Mouse (Mus musculus) ovary, adult 18-20 months (tissue): ENCODE data around the gene Vax2.

Experiments
- DNase-seq: peaks from one replicate; pipeline ENCODE4 v3.0.0; 2022; ENCODE audit warnings: low spot score, mixed read lengths

Gene Vax2

DNA sequence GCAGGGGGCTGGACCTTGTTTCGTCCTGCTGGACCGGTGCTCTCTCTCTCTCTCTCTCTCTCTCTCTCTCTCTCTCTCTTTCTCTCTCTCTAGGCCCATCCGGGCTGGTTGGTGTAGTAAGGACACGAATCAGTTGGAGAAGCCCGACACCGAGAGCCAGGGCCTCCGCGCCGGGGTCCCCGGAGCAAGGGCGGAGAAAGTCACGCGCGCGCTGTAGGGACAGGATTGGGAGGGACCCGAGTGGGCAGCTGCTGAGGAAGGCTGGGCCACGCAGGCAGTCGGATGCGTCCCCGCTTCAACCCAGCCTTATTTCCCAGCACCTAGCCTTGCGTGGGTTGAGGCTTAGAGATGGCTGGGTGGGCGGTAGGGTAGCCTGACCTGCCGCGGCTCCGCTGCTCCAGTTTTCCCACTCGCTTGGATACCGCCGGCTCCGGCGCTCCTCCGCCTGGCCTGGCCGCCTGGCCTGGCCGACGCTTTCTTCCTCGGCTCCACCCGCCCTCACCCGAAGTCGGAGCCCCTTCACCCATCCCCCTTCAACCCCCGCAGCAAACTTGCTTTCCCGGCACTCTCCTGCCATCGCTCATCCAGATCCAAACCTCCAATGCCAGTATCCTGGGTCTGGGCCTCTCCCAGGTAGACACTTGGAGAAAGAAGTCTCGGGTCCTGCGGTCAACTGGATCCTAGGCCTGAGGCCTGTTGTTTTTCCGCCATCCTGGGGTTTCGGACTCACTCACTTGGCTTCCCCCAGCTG is 836 bp downstream of the Vax2 start:
- DNase-seq, result no peak

GRCm38 (mm10) chr6:83713271-83714136 is 2.4 kb downstream of the Vax2 start:
- no peak for DNase-seq

- DNase-seq, result no peak
These were observed 3.4 kb downstream of the Vax2 start for GRCm38 (mm10) chr6:83714221-83715123.

GRCm38 (mm10) chr6:83715461-83716196 is 4.6 kb downstream of the Vax2 start:
- DNase-seq, result no peak

- no peak for DNase-seq
These were observed 6.0 kb downstream of the Vax2 start for GRCm38 (mm10) chr6:83717026-83717425.

- DNase-seq, result no peak
These were observed 11.5 kb downstream of the Vax2 start for GRCm38 (mm10) chr6:83722526-83722925.

DNA sequence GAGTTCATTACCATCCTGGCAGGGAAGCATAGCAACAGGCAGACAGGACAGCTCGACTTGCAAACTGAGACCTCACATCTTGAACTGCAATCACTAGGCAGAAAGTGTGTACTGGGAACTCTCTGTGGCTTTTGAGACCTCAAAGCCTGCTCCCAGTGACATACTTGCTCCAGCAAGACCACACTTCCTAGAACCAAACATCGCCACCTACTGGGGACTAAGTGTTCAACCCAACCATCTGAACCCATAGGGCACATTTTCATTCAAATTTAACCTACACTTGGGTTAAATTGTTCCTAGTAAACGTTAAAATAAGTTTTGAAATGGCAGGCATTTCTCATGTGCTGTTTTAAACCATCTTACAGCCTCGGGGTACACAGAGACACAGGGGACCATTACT is 16.1 kb downstream of the Vax2 start:
- no peak for DNase-seq

- DNase-seq, result no peak
These were observed 17.4 kb downstream of the Vax2 start for GRCm38 (mm10) chr6:83728488-83728887.

DNA sequence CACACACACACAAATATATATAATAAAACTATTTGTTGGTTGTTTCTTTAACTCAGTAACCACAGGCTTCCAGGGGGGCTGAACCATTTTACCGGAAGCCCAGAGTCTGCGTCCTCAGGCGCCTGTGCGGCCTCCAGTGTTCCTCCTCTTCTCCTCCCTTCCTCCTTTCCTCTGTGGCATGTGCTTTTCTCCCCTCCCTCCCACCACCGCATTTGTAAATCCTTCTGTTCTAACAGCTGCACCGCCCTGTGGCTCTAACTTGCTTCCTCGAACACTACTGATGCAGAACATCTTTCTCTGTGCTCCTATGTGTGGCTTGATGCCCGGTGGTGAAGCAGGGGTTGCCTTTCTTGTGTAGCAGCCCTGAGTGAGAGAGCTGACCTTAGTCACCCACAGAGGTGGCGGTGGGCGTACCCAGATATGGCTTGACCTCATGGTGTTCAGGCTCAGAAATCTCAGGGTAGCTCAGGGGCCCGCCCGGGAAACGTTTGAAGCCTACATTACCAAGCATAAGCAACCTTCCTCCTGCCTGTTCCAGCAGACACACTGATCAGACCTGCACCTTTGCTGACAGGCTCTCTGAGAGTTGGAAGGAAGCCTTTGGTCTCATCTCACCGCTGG is 18.4 kb downstream of the Vax2 start:
- DNase-seq, result no peak

DNA sequence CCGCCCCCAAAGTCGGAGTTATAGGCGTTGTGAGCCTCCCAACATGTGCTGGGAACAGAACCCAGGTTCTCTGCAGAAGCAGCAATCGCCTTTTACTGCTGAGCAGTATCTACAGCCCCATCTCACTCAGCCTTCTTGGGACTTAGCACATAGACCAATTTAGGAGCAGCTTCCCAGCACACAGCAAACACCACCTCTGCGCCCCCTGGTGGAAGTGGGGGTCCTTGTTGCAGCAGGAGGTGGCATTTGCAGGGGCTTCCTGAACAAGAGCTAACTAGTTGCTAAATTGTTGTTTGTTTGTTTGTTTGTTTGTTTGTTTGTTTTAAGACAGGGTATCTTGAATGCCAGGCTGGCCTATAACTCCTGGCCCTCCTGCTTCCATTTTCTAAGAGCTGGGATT is 20.1 kb downstream of the Vax2 start:
- no peak for DNase-seq

GRCm38 (mm10) chr6:83737311-83737710 is 26.2 kb downstream of the Vax2 start:
- no peak for DNase-seq

DNA sequence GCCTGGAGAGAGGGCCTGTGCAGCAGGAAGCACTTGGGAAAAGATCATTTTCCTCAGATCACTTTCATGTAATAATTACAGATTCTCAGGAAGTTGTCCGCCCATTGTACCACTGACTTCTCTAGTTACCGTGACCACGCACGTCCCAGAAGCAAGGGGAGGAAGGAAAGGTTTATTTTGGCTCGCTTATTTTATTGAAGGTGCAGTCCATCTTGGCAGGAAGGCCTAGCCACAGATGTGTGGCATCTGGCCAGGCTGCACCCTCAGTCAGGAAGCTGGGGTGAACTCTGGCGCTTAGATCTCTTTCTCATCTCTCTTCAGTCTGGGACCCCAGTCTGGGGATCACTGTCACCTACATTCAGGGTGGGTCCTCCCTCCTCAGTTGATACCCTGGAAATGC is 27.5 kb downstream of the Vax2 start:
- DNase-seq, result no peak

- no peak for DNase-seq
These were observed 31.7 kb downstream of the Vax2 start, which contains the start of gene Atp6v1b1 for GRCm38 (mm10) chr6:83742761-83743160. Gene Atp6v1b1 (plus strand): TSS chr6:83742990.

- DNase-seq, result no peak
These were observed 32.1 kb downstream of the Vax2 start for GRCm38 (mm10) chr6:83743212-83743611.

DNA sequence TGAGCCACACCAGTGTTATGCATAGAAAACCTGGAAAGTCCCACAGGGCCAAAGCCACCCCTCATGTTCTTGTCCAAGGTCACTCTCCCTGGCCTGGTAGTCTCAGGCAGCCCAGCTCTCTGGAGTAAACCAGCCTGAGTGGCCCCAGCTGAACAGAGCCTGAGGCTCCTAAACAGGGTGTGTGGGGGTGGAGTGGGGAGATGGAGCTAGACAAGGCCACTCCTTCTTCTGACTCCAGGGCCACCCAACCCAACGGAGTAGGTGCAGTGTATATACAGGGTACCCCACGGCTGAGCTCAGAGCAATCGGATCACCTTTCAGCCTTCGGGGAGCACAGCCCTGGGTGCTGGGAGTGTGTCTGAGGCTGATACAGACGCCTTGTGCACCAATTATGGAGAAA is 33.1 kb downstream of the Vax2 start:
- no peak for DNase-seq

GRCm38 (mm10) chr6:83744557-83744956 is 33.5 kb downstream of the Vax2 start:
- DNase-seq, result no peak

GRCm38 (mm10) chr6:83745466-83745865 is 34.4 kb downstream of the Vax2 start:
- no peak for DNase-seq

- DNase-seq, result no peak
These were observed 38.2 kb downstream of the Vax2 start for GRCm38 (mm10) chr6:83749286-83749685.

GRCm38 (mm10) chr6:83750171-83750684 is 39.2 kb downstream of the Vax2 start:
- DNase-seq, result no peak

- no peak for DNase-seq
These were observed 45.0 kb downstream of the Vax2 start for GRCm38 (mm10) chr6:83756051-83756450.

GRCm38 (mm10) chr6:83762344-83762743 is 51.3 kb downstream of the Vax2 start, which contains the start of gene Ankrd53:
Gene Ankrd53 (plus strand): TSS chr6:83762644.
- no peak for DNase-seq
